Mouse (Mus musculus) stomach, postnatal 0 days (tissue): Measurements from ENCODE around the gene Vps13c. TPM values are rescaled to one million over a fixed set of nuclear protein-coding genes. Genes with fewer than 3 reads are reported as not detected.
A peak's percentile ranks its signal among the peaks of the same experiment; 100 is the strongest.

Source experiments
- ATAC-seq: fragments of 200-750 bp; cut with Nextera tagmentation; 2 replicates; pipeline ENCODE4 v1.8.0; 2017; ENCODE audit not compliant: low FRiP score, low TSS enrichment
- DNase-seq: peaks from one replicate; pipeline ENCODE4 v3.0.0-alpha.2; 2016; ENCODE audit warnings: low spot score
- H3K27ac ChIP-seq: fragments of 300-500 bp; sonication (generic); replicated peaks from 2 replicates; pipeline ENCODE4 v1.5.1; 2014; ENCODE audit warnings: mild to moderate bottlenecking, control low read depth
- H3K27me3 ChIP-seq: fragments of 300-500 bp; sonication (generic); 2 replicates; pipeline ENCODE4 v1.6.1; 2014; ENCODE audit warnings: low read length; ENCODE audit not compliant: control insufficient read depth, insufficient read depth
- H3K36me3 ChIP-seq: fragments of 300-500 bp; sonication (generic); 2 replicates; pipeline ENCODE4 v1.6.1; 2014; ENCODE audit warnings: low read length, mixed read lengths; ENCODE audit not compliant: control insufficient read depth, insufficient read depth
- H3K4me1 ChIP-seq: fragments of 300-500 bp; sonication (generic); replicated peaks from 2 replicates; pipeline ENCODE4 v1.6.1; 2014; ENCODE audit warnings: antibody characterized with exemption; ENCODE audit not compliant: control insufficient read depth, insufficient read depth
- H3K4me2 ChIP-seq: fragments of 300-500 bp; sonication (generic); replicated peaks from 2 replicates; pipeline ENCODE4 v1.6.1; 2014; ENCODE audit warnings: low read depth, mild to moderate bottlenecking, control low read depth, moderate library complexity
- H3K4me3 ChIP-seq: fragments of 300-500 bp; sonication (generic); 2 replicates; pipeline ENCODE4 v1.5.1; 2014; ENCODE audit warnings: low read depth, low read length, control low read depth
- H3K9ac ChIP-seq: fragments of 300-500 bp; sonication (generic); 2 replicates; pipeline ENCODE4 v1.6.1; 2014; ENCODE audit warnings: mild to moderate bottlenecking, low read length, control low read depth, mixed read lengths
- H3K9me3 ChIP-seq: fragments of 300-500 bp; sonication (generic); 2 replicates; pipeline ENCODE4 v1.6.1; 2016; ENCODE audit warnings: low read length; ENCODE audit not compliant: control insufficient read depth
- CTCF ChIP-seq: IDR thresholded peaks from 2 replicates; pipeline ENCODE4 v1.5.1; 2016; ENCODE audit warnings: antibody characterized with exemption, low read depth, mild to moderate bottlenecking, moderate library complexity
- EP300 ChIP-seq: optimal IDR thresholded peaks from 2 replicates; pipeline ENCODE3; 2016; ENCODE audit warnings: antibody characterized with exemption
- WGBS: fragments of 180-500 bp; shearing (Covaris S2); extraction: QIAGEN DNeasy Blood & Tissue Kit; methylation state at CpG from one replicate; pipeline ENCODE4 v1.1.7; 2014; 5-methylcytosine and 5-hydroxymethylcytosine counted together
- polyA plus RNA-seq: library from polyadenylated mRNA; unstranded; fragments of >200 nt; fragmentation: Nextera tagmentation; extraction: Ambion mirVana; gene quantifications from 2 replicates; pipeline ENCODE4 v1.2.1, GENCODE M21; 2015

Vps13c gene
- polyA plus RNA-seq, 1 experiment from 2014 or later = 4.5 TPM

- WGBS = 60% methylated on average over 3 of the region's 3 CpGs
- ATAC-seq = no peak
Observed at GRCm38 (mm10) chr9:67967011-67967410, 126.8 kb downstream of the Vps13c start.

GRCm38 (mm10) chr9:67973451-67973850 lies 133.3 kb downstream of the Vps13c start:
- Histone ChIP-seq H3K27ac (no peak overlapping the region), H3K4me2 (no peak overlapping the region), H3K9ac (no peak overlapping the region), H3K4me3 (no peak overlapping the region), H3K36me3 (0 out of 2 replicates have a peak, but pooled peaks cover 2% of the 10 kb centered on the region), H3K4me1 (no peaks in the 10 kb centered on the region), H3K9me3 (no peaks in the 10 kb centered on the region), H3K27me3 (no peaks in the 10 kb centered on the region)
- no peak for ATAC-seq
- no peak for DNase-seq
- 37% methylated on average over 6 of the region's 6 CpGs for WGBS
- TF ChIP-seq EP300 = no peak
- peak; percentile 84 for TF ChIP-seq CTCF

More at GRCm38 (mm10) chr9:67967011-67967410, 126.8 kb downstream of the Vps13c start:
- Histone ChIP-seq H3K4me1 (no peaks in the 10 kb centered on the region), H3K4me3 (no peak overlapping the region), H3K27ac (no peak overlapping the region), H3K9ac (no peak overlapping the region), H3K27me3 (no peaks in the 10 kb centered on the region), H3K36me3 (peaks cover 5% of the 10 kb centered on the region), H3K9me3 (no peaks in the 10 kb centered on the region), H3K4me2 (no peak overlapping the region)
- no peak for DNase-seq
- TF ChIP-seq EP300 (no peak), CTCF (no peak)

GRCm38 (mm10) chr9:67975491-67975890 lies 135.3 kb downstream of the Vps13c start:
- 85% methylated on average over 9 of the region's 9 CpGs for WGBS

GRCm38 (mm10) chr9:68006566-68006965 lies 166.4 kb downstream of the Vps13c start:
- 94% methylated on average over 7 of the region's 7 CpGs for WGBS
- no peak for TF ChIP-seq CTCF
- Histone ChIP-seq H3K36me3 (no peaks in the 10 kb centered on the region), H3K27ac (no peak overlapping the region), H3K4me3 (no peak overlapping the region), H3K4me2 (no peak overlapping the region), H3K4me1 (no peaks in the 10 kb centered on the region), H3K9me3 (no peaks in the 10 kb centered on the region), H3K27me3 (no peaks in the 10 kb centered on the region), H3K9ac (no peak overlapping the region)
- DNase-seq = no peak
- no peak for ATAC-seq

More at GRCm38 (mm10) chr9:67975491-67975890, 135.3 kb downstream of the Vps13c start:
- Histone ChIP-seq H3K36me3 (0 out of 2 replicates have a peak, but pooled peaks cover 2% of the 10 kb centered on the region), H3K9ac (no peak overlapping the region), H3K4me1 (no peaks in the 10 kb centered on the region), H3K4me2 (no peak overlapping the region), H3K27ac (no peak overlapping the region), H3K4me3 (no peak overlapping the region), H3K27me3 (no peaks in the 10 kb centered on the region), H3K9me3 (no peaks in the 10 kb centered on the region)
- DNase-seq (no peak), ATAC-seq (no peak)
- TF ChIP-seq CTCF (no peak), EP300 (no peak)

GRCm38 (mm10) chr9:68014991-68015396 lies 174.8 kb downstream of the Vps13c start:
- ATAC-seq (0 out of 2 replicates have a peak, but pooled peaks have one; percentile 40), DNase-seq (peak; percentile 76)
- TF ChIP-seq CTCF (peak; percentile 99), EP300 (no peak)
- no peaks in the 10 kb centered on the region for H3K4me1 ChIP-seq
- WGBS = 5% methylated on average over 11 of the region's 11 CpGs
- H3K9ac ChIP-seq = no peak overlapping the region
- H3K4me2 ChIP-seq = no peak overlapping the region
- H3K27ac ChIP-seq = no peak overlapping the region
- H3K36me3 ChIP-seq = no peaks in the 10 kb centered on the region
- H3K9me3 ChIP-seq = no peaks in the 10 kb centered on the region
- no peak overlapping the region for H3K4me3 ChIP-seq
- no peaks in the 10 kb centered on the region for H3K27me3 ChIP-seq

GRCm38 (mm10) chr9:68016255-68016954 lies 176.2 kb downstream of the Vps13c start:
- Histone ChIP-seq H3K9me3 (no peaks in the 10 kb centered on the region), H3K4me1 (no peaks in the 10 kb centered on the region), H3K9ac (no peak overlapping the region), H3K4me3 (no peak overlapping the region), H3K27me3 (no peaks in the 10 kb centered on the region), H3K27ac (no peak overlapping the region), H3K4me2 (no peak overlapping the region), H3K36me3 (no peaks in the 10 kb centered on the region)
- peak; percentile 36 for DNase-seq
- WGBS = 36% methylated on average over 5 of the region's 5 CpGs
- TF ChIP-seq CTCF = peak; percentile 88
- no peak for TF ChIP-seq EP300
- ATAC-seq = no peak
